Comparison of ENCODE assay signal across 32 mouse cellular contexts in the genomic region with DNA sequence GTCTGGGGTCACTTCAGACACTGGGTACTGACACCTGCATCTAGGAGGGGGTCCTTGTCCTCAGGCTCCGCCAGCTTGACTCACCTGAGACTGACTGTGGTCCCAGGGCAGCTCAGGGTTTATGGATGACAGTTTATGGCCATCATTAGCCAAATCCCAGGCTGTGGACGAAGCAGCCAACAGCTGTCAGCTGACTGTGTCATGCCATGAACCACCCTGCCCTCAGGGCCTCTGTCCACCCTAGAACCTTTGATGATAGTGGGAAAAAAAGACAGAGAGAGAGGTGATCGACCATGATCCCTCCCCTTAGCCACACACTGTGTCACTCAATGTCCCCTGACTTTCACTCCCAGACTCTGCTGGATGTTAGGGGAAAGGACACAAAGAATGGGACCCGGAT. TPM values are rescaled to one million over a fixed set of nuclear protein-coding genes. Genes with fewer than 3 reads are reported as not detected.
"Had no signal": no experiment of that assay in that cellular context is flagged by ENCODE, and none has a peak within 500 bp of the region (broad histone marks: within the 10 kb centered on the region; RNA-seq: fewer than 3 reads in every experiment).

No protein-coding gene starts in this region.

- H3K27me3 ChIP-seq: heart, embryonic 13.5 days; heart, embryonic 15.5 days; hindbrain, embryonic 13.5 days; hindbrain, embryonic 15.5 days; liver, embryonic 13.5 days had no signal

- H3K4me1 ChIP-seq: heart, embryonic 13.5 days; heart, embryonic 15.5 days; hindbrain, embryonic 13.5 days; hindbrain, embryonic 15.5 days; limb, embryonic 12.5 days had no signal

- H3K9me3 ChIP-seq: heart, embryonic 15.5 days; hindbrain, embryonic 13.5 days; hindbrain, embryonic 15.5 days; limb, embryonic 10.5 days; liver, embryonic 13.5 days had no signal

- H3K4me2 ChIP-seq: heart, embryonic 11.5 days; heart, embryonic 13.5 days; heart, embryonic 15.5 days; hindbrain, embryonic 13.5 days; hindbrain, embryonic 15.5 days; limb, embryonic 12.5 days; liver, embryonic 13.5 days had no signal

- H3K27ac ChIP-seq: heart, adult 2 months; heart, embryonic 13.5 days; heart, embryonic 15.5 days; hindbrain, embryonic 13.5 days; hindbrain, embryonic 15.5 days; hindbrain, postnatal 0 days; layer of hippocampus, adult 2 months; left cerebral cortex, adult 2 months; limb, embryonic 10.5 days; limb, embryonic 12.5 days; liver, embryonic 13.5 days had no signal

- H3K36me3 ChIP-seq: heart, embryonic 13.5 days; heart, embryonic 15.5 days; hindbrain, embryonic 13.5 days; hindbrain, embryonic 15.5 days; limb, embryonic 10.5 days; limb, embryonic 12.5 days; liver, embryonic 13.5 days had no signal

- DNase-seq: gastrocnemius, postnatal 14 days; gastrocnemius, postnatal 36 days; heart, adult 11 months; heart, adult 2 months; heart, postnatal 14 days; heart, postnatal 36 days; kidney, adult 18-20 months; kidney, adult 8-10 months; kidney, postnatal 10 days; kidney, postnatal 25 days; kidney, postnatal 4 days; liver; liver, embryonic 13.5 days had no signal

- ATAC-seq: hindbrain, postnatal 0 days had no signal

- H3K4me3 ChIP-seq: heart, adult 2 months; heart, embryonic 13.5 days; heart, embryonic 15.5 days; hindbrain, embryonic 13.5 days; hindbrain, embryonic 15.5 days; layer of hippocampus, adult 2 months; left cerebral cortex, adult 2 months; limb, embryonic 10.5 days; limb, embryonic 12.5 days; liver, embryonic 13.5 days had no signal

- H3K9ac ChIP-seq: heart, embryonic 13.5 days; heart, embryonic 15.5 days; hindbrain, embryonic 13.5 days; hindbrain, embryonic 15.5 days; limb, embryonic 12.5 days; liver, embryonic 13.5 days had no signal

RNA-seq across cellular contexts. Expression of gene Nr0b2, which starts 8.4 kb away (rescaled TPM):
- total RNA-seq: gastrocnemius, adult 18-20 months; gastrocnemius, postnatal 14 days; gastrocnemius, postnatal 36 days; hematopoietic stem cell, adult 5-6 weeks; layer of hippocampus, adult 2 months; layer of hippocampus, postnatal 10 days; layer of hippocampus, postnatal 25 days; left cerebral cortex, adult 2 months; left cerebral cortex, postnatal 14 days; left cerebral cortex, postnatal 36 days had no signal
- polyA plus RNA-seq: gonadal fat pad, adult 2 months; hindbrain, embryonic 11.5 days; hindbrain, embryonic 13.5 days; hindbrain, embryonic 15.5 days; kidney, embryonic 14.5 days; limb, embryonic 12.5 days had no signal
